Mouse (Mus musculus) cerebellum, adult 18-20 months (tissue): ENCODE measurements around the gene Plxna2.

Experiments
- DNase-seq, 2 experiments: peaks; one replicate each; pipeline ENCODE4 v3.0.0; 2021

The Plxna2 gene

DNA sequence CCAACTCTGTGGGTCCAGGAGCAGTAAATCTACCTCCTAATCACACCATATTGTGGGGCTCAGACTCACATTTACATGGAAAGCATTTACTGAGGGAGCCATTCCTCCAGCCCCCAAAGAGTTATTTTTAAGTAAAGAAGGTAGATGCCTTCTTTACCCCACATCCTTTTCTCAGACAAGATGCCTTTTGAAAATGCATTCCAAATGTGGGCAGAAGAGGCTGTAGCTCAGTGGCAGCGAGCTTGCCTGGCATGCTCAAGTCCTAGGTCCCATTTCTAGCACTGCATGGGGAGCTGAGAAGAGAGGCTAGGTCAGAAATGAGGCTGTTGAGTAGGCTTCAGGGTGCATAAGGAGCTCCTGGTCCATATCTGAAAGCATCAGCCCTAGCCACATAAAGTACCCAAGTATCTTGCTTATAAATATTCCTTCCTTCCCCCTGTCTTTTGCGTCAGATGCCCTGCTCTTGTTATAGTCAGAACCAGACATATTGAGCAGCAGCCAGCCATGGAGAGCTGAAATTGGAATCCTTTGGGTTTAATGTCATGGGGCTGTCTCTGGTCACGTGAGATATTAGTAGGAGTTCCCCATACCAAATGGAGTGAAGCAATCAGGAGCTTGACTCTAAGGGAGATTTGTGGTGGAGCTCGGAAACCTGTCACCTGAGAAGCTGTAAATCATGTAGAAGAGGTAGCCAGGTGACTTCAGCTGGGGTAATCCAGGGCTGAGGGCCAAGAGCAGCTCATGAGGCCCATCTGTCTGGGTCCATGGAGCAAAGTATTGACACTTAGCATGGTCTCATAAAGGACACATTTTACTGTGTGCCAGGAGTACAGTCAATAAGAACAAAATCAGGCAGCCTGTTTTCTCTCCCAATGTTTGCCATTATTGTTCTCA lies 96.4 kb downstream of the Plxna2 start:
- peak; percentile 30 to 45 for DNase-seq

DNA sequence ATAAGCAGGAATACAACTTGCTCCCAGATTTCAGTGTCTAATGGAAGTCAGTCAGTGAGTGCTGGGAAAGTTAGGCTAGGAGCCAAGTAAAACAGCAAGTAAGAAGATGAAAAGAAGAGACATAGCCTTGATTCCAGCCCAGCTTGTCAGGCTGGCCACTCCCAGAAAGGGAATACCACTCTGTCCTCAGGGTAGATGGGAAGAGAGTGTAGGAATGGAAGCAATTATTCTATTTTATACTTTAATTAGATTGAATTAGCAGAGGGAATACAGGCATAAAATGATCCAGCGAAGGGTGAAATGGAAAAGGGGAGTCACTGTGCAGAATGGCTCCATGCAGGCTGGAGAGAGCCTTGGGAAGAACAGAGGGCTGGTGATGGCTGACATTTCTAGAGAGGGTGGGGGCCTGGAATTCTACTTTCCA lies 99.4 kb downstream of the Plxna2 start:
- no peak for DNase-seq

DNA sequence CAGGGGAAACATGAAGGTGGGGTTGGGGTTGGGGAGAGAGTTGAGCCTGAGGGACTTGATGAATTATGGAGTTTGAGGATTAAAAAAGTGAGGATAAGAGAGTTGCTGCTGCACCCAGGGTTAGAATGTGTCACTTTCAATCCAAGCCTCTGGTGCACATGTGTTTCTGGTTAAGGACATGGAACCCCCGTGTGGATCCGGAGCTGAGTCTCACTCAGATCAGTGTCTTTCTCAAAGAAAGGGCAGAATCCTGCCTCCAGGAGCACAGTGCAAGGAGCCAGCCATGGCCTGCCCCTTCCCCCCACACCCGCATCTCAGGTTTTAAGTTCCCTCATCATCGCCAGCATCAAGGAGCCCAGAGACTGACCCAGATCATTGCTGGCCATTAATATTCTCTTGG lies 102.4 kb downstream of the Plxna2 start:
- no peak for DNase-seq

DNA sequence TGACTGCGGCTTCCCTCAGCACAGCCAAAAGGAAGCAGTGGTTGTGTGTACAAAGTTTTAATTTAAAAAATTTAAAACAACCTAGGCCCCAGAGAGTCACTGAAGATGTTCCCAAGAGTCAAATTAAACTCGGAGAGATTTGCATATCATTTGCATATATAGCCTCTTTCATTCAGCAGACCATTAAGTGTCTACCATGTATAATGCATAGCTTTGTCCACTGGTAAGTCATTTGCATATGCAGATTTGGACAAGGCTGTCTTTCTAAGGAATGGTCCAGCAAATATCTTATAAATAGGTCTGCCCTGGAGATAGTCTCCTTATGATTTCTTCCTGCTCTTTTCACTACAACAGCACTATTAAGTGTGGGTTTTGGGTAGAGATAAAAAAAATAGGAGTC lies 103.2 kb downstream of the Plxna2 start:
- no peak for DNase-seq

DNA sequence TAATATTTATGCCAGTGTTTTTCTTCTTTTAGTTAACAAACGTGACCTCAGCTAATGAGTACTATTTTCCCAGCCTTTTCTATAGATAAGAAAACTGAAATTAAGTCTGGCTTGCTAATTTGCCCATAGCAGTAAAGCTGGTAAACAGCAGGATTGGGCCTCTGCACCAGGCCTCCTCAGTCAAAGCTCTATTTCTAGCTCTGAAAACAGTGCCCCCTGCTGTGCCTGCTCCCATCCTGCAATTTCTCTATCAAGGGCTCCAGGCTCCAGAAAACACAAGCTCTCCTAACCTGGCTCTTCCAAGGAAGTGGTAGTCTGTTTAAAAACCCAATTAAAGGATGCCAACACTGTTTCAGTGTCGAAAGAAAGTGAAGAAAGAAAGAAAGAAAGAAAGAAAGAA lies 104.3 kb downstream of the Plxna2 start:
- peak; percentile 69 to 72 for DNase-seq

DNA sequence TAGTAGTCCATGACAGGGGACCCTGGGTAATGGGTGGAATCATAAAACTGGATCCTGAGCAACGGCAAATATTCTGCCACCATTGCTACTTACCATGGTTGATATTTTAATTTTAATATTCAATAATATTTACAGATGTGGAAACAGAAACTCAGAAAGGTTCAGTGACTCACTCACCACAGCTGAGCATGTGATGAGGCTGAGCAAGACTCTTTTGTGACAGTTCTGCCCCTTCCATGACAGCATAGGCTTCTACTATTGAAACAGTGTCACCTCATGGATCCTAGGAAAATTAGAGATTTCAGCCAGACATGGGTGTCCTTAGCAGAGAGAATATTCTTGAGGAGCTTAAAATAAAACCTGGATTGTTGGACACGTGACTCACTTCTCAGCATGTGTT lies 116.8 kb downstream of the Plxna2 start:
- DNase-seq = no peak

DNA sequence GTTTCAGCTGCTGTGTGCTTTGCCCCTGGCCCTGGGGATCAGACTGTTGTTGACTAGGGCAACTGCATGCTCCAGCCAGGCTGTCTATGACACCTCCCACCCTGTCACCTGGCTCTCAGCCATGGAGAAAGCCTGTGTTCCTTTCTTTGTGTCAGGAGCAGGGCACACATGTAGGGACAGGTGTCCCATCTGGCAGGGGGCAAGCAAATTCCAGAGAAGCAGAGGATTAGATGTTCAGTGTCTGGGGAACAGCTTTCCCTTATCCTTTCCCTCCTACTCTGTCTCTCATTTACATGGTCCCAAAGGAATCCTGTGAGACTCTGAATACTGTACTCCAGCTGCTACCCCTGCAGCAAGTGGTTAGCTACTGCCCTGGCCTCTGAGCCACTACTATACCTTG lies 121.9 kb downstream of the Plxna2 start:
- peak; percentile 40 to 49 for DNase-seq

DNA sequence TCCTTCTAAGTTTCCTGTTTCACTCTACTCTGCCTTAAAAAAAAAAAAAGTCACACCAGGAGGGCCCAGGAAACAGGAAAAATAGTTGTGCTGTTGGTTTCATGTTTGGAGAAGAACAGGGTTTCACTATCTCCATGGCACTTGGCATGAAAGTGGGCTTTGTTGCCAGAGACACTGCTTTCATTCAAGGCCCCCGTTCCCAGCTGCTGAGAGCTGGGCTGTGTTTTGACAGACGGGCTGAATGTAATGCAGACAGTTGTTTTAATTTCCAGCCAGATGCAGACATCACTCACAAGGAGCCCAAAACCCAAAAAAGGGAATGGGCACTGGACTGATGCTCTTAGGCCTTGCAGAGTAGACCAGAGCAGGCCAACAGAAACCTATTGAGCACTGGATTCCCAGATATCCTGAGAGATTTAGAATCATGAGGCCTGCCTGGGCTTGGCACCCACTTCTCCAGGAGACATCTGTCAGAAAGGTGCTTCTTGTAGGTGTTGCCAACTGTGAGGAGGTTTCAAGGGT lies 124.9 kb downstream of the Plxna2 start:
- no peak for DNase-seq

DNA sequence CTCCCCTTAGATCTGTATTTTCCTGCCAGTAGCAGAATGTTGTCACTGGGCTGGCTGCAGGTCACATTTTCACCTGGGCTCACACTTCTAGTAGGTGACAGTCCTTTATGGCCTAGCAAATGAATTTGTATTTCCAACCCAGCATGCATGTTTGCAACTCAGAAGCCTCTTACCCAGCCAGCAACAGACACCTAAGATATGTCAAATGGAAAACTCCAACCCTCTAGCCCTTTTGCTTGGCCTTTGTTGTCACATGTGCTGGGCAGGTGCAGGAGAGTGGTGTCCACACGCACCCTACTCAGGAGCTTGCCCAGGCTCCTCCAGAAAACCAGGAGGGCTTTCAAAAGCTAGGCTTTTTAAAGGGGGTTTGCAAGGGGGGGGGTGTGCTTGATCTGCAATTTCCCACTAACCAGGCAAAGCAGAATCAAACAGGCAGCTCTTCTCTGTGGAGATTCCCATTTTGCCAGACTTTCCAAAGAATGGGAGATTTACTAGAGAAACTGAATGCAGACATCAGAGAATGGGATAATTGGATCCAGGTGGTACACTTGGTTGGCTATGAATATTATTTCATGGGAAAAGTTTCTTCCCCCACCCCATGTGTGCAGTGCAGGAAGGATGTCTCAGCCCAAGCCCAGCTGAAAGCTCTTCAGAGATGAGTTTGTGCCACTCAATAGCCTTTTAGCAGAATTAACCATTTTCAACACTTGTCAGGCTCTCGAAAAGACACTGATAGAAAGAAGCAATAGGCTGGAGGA lies 127.3 kb downstream of the Plxna2 start:
- DNase-seq = no peak

DNA sequence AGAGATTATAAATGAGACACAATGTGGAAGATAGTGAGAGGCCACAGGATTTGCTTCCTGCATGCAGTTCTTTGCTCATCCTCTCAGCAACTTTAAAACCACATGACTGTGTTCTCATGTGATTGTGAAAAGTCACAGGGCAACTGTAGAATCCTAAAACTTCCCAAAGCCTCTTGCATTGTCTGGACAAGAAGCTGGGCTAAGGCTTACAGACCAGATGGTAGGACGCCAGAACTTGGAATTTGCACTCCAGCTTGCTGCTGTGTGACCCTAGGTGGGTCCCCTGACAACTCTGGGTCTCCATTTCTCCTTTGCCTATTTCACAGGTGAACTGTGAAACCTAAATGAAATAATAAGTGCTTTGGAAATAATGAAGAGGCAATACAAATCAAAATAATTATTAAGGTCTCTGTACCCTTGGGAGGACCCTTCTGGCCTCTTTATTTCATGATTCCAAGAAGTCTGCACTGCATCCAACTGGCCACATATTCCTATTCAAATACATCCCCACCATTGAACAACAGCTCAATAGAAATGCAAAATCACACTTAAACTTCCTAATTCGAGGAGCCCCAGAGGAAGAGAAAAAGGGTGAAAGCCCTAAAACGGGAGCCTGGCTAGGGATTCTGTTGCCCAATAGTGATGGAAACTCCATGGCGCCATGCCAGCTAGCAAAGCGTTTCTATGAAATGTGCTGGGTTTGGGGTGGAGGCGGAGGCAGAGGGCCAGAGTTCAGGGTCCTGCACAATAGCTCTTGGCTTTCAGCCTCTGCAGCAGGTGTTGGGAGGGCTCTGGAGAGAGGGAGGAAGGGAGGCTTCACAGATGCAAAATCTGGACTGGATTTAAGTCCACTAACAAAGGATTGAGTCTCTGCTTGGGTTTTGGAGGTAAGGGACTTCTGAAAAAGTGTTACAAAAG lies 128.6 kb downstream of the Plxna2 start:
- peak; percentile 38 to 39 for DNase-seq

DNA sequence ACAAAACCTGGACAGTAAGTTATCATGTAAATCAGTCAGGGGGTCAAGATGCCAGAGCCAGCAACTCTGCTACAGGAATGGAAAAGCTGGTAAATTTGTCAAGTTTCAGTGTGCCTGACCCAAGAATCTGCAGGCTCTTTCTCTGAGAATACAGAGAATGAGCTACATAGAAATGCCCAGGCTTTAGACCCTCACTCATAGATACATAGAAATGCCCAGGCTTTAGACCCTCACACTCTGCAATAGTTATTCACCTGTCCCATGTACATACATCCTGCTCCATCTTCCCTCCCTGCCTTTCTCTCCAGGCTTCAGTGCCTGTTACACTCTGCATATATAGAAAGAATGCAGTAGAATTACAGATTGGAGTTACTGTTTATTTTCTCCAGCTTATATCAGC lies 129.2 kb downstream of the Plxna2 start:
- no peak for DNase-seq

DNA sequence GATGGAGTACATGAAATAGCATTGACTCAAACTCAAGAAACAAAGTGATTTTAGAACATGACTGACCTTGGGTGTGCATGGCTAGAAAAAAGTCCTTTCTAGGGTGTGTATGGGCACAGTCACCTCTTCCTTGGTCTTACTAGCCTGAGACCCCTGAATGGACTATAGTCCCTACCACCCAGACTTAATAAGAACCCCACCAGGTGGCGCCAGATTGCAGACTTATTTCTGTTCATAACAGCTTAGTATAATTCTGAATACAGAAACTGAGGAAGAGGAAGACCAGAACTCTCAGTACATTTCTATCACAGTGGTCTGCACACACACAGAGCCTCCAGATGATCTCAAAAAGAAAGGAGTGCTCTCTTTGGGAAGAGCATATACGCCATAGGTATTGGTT lies 135.2 kb downstream of the Plxna2 start:
- peak; percentile 47 to 57 for DNase-seq

DNA sequence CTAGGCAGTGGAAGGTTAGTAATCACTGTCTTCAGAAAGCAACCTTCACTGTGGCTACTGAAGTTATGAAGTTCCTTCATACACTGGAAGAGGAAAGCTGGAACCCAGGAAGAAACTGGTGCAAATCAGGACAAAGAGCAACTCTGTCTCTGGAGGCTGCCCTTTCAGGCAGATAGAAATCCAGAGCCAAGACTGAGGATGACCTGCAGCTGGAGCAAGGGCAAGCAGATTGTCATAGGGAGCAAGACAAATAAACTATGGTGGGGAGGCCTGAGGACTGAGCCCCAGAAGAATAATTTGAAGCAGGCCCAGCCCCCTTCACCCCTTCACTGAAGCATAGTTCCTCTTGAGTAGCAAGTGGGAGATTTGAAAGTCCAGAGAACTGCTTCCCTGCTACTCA lies 138.0 kb downstream of the Plxna2 start:
- no peak for DNase-seq

DNA sequence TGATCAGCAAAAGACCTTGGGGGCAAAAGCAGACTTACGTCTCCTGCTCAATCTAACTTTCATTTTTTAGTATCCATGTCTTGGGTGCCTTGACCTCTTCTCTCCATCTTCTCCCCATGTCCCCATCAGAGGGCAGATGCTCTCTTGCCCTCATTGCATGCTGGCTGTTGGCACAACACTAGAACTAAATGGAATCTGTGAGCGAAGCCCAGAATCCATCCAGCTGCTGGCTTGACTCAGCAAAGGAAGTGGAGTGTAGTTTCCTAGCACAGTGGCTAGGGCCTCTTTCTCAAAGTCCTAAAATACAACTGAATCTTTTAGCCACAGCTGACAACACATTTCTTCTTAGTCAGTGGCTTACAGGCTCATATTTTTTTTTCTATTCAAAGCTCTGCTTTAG lies 138.4 kb downstream of the Plxna2 start:
- DNase-seq = no peak

DNA sequence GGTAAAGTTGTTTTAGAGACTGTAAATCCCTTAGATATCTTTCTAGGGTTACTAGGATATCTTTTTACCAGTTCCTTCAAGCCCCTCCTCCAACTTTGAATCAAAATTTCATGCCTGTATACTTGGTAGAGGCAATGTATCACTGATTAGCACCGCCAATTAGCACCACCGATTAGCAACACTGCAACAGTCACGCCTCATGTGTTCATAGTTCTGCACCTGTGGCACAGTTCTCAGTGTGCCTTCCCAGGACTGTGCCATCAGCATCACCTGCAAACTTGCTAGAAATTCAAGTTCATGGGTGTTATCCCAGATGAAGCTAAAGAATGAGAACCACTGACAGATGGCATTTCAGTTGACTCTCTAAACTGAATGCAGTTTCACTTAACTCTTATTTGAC lies 138.8 kb downstream of the Plxna2 start:
- no peak for DNase-seq

DNA sequence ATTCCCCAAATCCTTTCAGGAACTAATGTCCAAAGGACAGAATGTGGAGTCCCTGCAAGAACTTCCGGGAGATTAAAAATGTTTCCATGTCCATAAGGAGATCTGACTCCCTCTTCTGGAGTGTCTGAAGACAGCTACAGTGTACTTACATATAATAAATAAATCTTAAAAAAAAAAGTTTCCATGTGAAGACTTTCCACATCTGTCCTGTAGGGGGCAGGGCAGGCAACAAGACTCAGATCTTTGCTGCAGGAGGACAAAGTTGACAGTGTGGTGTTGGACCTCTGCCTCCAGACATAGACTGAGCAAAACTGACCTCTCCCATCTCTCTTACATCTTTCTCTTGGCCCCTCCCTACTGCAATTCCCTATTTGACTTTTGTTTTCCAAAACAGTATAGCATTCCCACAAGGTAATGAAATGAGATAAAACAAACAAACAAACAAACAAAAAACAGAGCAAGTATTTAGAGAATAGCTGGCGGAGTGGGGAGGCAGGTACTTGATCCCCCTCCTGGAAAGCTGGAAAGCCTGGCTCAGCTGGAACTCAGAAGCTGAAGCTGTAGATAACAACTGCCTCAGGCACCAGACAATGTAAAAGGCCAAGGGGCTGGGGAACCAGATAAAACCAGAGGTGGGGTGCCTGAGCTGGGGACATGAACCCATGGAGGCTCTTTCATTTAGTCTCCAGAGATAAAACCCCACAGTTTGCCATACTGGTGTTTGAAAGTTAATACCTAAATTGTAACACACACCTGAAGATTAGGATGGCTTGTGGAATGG lies 143.6 kb downstream of the Plxna2 start:
- peak in 1 of 2 experiments; percentile 33 for DNase-seq

DNA sequence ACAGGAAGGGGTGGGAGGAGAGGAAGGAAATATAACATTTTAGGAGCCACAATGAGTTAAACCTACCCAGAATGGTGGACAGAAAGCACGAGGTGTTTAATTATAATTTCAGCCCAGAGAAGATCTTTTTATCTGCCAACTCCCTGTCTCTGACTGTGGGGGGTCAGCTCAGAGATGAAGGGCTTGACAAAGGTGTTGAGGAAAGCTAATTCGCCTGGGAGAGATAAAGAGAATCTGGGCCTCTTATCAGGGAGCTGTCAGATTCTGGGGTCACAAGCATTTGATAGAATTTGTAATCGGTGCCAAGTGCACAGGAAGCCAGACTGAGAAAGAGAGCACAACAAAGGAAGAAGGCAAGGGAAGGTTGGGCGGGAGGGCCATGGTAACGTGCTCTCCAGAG lies 144.9 kb downstream of the Plxna2 start:
- DNase-seq = no peak

DNA sequence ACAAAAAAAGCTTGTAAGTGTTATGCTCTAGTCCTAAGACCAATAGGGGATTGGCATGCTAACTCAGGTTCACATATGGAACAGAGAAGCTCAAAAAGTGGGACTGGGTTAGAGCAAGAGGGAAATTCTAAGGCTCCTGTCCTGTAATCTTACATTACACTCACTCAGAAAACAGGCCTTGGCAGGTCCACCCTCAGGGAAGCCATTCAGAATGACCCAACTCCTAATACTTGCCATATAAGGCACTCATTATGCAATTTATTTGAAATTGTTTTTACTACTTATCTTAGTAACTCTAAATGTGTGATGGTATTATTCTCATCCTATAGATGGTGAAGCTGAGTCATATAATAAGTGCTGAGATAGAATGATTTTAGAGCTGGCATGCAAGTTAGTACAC lies 146.9 kb downstream of the Plxna2 start:
- DNase-seq = no peak

DNA sequence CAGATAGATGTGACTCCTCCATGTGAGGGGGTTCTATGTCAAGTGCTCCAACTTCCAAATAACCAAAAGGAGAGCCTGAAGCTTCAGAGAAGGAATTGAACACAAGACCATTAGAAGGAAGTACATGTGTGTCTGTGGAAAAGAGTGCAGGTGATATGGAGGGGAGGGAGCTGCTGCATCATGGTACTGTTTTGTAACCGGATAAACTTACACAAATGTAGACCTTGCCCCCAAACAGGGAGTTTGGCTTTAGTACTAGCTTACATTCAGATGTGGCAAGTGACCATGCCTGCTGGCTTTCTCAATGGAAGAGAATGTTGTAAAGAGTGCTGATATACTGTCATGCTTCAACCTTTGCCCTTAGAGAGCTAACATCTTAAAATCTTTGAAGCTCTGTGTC lies 150.8 kb downstream of the Plxna2 start:
- DNase-seq = no peak

DNA sequence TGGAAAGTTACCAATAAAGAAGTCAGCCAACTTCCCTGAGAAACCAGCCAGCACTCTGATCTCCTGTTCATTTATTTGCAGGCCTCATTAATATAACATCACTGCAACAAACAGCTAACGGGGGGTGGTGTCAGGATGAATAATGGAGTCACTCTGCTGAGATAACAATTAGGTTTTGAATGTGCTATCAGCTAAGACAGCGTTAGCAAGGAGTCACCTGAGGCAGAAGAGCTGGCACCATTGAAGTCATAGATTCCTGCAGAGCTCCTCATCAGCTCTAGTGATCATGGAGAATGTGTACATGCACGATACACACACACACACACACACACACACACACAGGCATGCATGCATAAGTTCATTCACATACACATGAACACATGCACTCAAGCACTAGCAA lies 154.0 kb downstream of the Plxna2 start:
- DNase-seq = no peak

DNA sequence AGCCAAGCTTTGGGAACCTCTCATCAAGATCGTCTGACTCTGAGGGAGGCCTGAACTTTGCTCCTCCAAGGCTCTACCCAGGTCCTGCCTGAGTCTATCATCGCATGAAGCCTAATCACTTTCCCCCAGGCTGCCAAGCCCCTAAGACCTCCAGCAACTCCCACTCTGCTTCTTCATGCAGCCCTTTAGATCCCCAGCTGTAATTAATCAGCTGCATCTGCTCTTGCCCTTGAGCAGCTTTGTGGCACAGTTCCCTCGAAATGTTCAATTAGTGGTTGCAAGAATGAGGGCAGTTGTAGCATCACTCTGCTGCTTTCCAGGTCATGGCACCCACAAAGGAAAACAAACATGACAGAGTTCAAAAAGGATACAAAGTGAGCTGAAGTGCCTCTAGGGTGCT lies 155.9 kb downstream of the Plxna2 start:
- DNase-seq = no peak

DNA sequence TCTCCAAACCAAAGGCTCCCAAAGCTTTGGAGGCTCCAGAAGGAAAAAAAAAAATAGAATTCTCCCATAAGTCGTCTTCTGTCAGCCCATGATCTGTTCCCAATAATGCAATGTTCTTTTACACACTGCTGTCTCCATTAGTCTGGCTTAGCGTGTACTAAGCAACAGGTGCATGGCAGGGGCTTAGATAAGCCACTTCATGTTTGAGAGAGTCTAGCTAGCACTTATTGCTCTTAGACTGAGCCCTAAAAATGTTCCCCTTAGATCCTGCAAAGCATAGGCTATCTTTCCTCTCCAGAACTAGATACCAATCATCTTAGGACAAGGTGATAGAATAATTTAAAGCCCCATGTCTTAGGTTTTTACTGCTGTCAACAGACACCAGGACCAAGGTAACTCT lies 156.3 kb downstream of the Plxna2 start:
- no peak for DNase-seq
